Mouse (Mus musculus): ENCODE measurements around the gene Arfgap3. TPM values are rescaled to one million over a fixed set of nuclear protein-coding genes. Genes with fewer than 3 reads are reported as not detected.

Gene Arfgap3
- polyA plus RNA-seq, 1 experiment = 139 TPM

GRCm38 (mm10) chr15:83344956-83345355 is 5.1 kb downstream of the Arfgap3 start:
- no peak overlapping the region for H3K27ac ChIP-seq (ENCODE audit: control insufficient read depth, insufficient read depth, low read depth, low read length)

GRCm38 (mm10) chr15:83344157-83344556 is 5.9 kb downstream of the Arfgap3 start:
- no peak for TF ChIP-seq CTCF (IDR thresholded peaks at IDR 0.05; ENCODE audit: control insufficient read depth, insufficient read depth, insufficient replicate concordance, low read depth, low read length)
- no peak for TF ChIP-seq POLR2A (IDR thresholded peaks at IDR 0.05; ENCODE audit: control insufficient read depth, low read depth, low read length)
- Histone ChIP-seq H3K4me3 (ENCODE audit: control insufficient read depth, low read depth, low read length) (no peak overlapping the region), H3K4me1 (ENCODE audit: control insufficient read depth, insufficient read depth, low read length) (peaks cover 4% of the 10 kb centered on the region), H3K27me3 (ENCODE audit: control insufficient read depth, insufficient read depth, low read length) (no peaks in the 10 kb centered on the region), H3K27ac (ENCODE audit: control insufficient read depth, insufficient read depth, low read depth, low read length) (no peak overlapping the region), H3K36me3 (ENCODE audit: control insufficient read depth, insufficient read depth, low read length) (peaks cover 2% of the 10 kb centered on the region)

More at GRCm38 (mm10) chr15:83344956-83345355, 5.1 kb downstream of the Arfgap3 start:
- TF ChIP-seq CTCF (IDR thresholded peaks at IDR 0.05; ENCODE audit: control insufficient read depth, insufficient read depth, insufficient replicate concordance, low read depth, low read length) (no peak), POLR2A (IDR thresholded peaks at IDR 0.05; ENCODE audit: control insufficient read depth, low read depth, low read length) (no peak)
- H3K27me3 ChIP-seq (ENCODE audit: control insufficient read depth, insufficient read depth, low read length) = no peaks in the 10 kb centered on the region
- peaks cover 8% of the 10 kb centered on the region for H3K4me1 ChIP-seq (ENCODE audit: control insufficient read depth, insufficient read depth, low read length)
- H3K36me3 ChIP-seq (ENCODE audit: control insufficient read depth, insufficient read depth, low read length) = peaks cover 2% of the 10 kb centered on the region
- H3K4me3 ChIP-seq (ENCODE audit: control insufficient read depth, low read depth, low read length) = no peak overlapping the region

- H3K27me3 ChIP-seq (ENCODE audit: control insufficient read depth, insufficient read depth, low read length) = no peaks in the 10 kb centered on the region
- H3K27ac ChIP-seq (ENCODE audit: control insufficient read depth, insufficient read depth, low read depth, low read length) = no peak overlapping the region
- H3K4me1 ChIP-seq (ENCODE audit: control insufficient read depth, insufficient read depth, low read length) = no peaks in the 10 kb centered on the region
- H3K36me3 ChIP-seq (ENCODE audit: control insufficient read depth, insufficient read depth, low read length) = no peaks in the 10 kb centered on the region; the same call in none of the 2 replicates
- TF ChIP-seq POLR2A (IDR thresholded peaks at IDR 0.05; ENCODE audit: control insufficient read depth, low read depth, low read length) (no peak), CTCF (IDR thresholded peaks at IDR 0.05; ENCODE audit: control insufficient read depth, insufficient read depth, insufficient replicate concordance, low read depth, low read length) (no peak)
- H3K4me3 ChIP-seq (ENCODE audit: control insufficient read depth, low read depth, low read length) = no peak overlapping the region
These were observed 11.1 kb downstream of the Arfgap3 start for GRCm38 (mm10) chr15:83338908-83339307.

DNA sequence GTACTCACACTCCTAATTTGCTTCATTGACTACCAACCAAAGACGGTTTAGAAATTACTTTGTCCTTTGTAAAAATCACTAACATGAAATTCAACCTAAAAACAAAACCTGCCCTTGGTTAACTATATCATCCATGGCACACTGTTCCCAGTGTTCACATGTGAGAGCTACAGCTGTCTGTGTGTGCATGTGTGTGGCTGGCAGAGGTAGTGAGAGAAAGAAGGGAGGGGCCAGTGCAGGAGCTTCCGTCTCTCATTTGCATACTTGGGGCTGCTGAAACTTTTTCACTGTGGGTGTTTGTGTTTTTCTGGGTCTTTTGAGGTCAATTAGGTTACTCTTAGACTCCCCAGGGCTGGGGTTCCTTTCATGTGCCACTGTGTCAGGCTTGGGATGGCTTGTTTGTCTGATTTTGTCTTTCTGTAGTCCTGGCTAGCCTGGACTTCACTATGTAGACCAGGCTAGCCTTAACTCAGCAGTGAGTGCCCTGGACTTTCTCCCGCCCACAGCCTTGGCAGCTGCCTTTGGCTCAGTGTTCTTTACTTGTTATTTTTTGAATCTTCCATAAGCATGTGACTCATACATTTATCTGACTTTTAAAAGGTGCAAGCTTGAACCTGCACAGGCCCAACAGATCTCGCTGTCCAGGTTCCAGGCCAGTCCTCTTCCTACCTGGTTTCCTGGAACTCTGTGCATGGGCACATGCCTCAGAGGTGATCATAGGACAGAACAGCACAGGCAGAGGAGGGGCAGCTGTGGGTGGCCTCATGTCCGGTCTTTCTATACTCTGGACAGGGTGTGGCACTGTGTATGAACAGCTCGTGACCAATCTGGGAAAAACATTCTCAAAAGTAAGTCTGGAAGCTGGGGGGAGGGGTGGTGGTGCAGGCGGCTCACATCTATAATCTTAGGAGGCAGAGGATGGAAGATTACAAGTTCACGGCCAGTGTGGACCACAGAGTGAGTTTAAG is 11.9 kb downstream of the Arfgap3 start:
- no peaks in the 10 kb centered on the region; the same call in none of the 2 replicates for H3K36me3 ChIP-seq (ENCODE audit: control insufficient read depth, insufficient read depth, low read length)
- H3K4me3 ChIP-seq (ENCODE audit: control insufficient read depth, low read depth, low read length) = no peak overlapping the region
- no peaks in the 10 kb centered on the region for H3K4me1 ChIP-seq (ENCODE audit: control insufficient read depth, insufficient read depth, low read length)
- H3K27me3 ChIP-seq (ENCODE audit: control insufficient read depth, insufficient read depth, low read length) = no peaks in the 10 kb centered on the region
- H3K27ac ChIP-seq (ENCODE audit: control insufficient read depth, insufficient read depth, low read depth, low read length) = no peak overlapping the region
- no peak for TF ChIP-seq POLR2A (IDR thresholded peaks at IDR 0.05; ENCODE audit: control insufficient read depth, low read depth, low read length)
- TF ChIP-seq CTCF (IDR thresholded peaks at IDR 0.05; ENCODE audit: control insufficient read depth, insufficient read depth, insufficient replicate concordance, low read depth, low read length) = no peak

- Histone ChIP-seq H3K4me3 (ENCODE audit: control insufficient read depth, low read depth, low read length) (no peak overlapping the region), H3K27ac (ENCODE audit: control insufficient read depth, insufficient read depth, low read depth, low read length) (no peak overlapping the region), H3K4me1 (ENCODE audit: control insufficient read depth, insufficient read depth, low read length) (no peaks in the 10 kb centered on the region), H3K27me3 (ENCODE audit: control insufficient read depth, insufficient read depth, low read length) (no peaks in the 10 kb centered on the region), H3K36me3 (ENCODE audit: control insufficient read depth, insufficient read depth, low read length) (peaks cover 2% of the 10 kb centered on the region)
- TF ChIP-seq CTCF (IDR thresholded peaks at IDR 0.05; ENCODE audit: control insufficient read depth, insufficient read depth, insufficient replicate concordance, low read depth, low read length) = no peak
- no peak for TF ChIP-seq POLR2A (IDR thresholded peaks at IDR 0.05; ENCODE audit: control insufficient read depth, low read depth, low read length)
These were observed 17.7 kb downstream of the Arfgap3 start for GRCm38 (mm10) chr15:83332373-83332772.

DNA sequence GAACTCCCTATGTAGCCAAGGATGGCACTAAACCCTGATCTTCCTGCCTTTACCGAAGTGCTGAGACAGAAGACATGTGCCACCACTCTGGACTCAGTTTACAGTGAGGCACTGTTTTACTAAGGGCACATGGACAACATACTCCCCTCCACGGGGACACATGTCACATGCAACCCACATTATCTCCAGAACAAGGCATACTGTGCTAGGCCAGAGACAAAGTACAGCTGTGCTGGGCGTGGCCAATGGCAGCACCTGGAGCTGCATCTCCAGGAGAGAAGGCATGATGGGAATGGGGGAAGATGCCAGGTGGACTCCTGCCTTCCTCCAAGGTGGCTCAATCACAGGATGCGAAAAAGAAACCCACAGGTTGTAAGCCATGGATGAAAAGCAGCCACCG is 21.1 kb downstream of the Arfgap3 start:
- TF ChIP-seq POLR2A (IDR thresholded peaks at IDR 0.05; ENCODE audit: control insufficient read depth, low read depth, low read length) = no peak
- no peak for TF ChIP-seq CTCF (IDR thresholded peaks at IDR 0.05; ENCODE audit: control insufficient read depth, insufficient read depth, insufficient replicate concordance, low read depth, low read length)
- H3K27me3 ChIP-seq (ENCODE audit: control insufficient read depth, insufficient read depth, low read length) = no peaks in the 10 kb centered on the region
- H3K4me1 ChIP-seq (ENCODE audit: control insufficient read depth, insufficient read depth, low read length) = no peaks in the 10 kb centered on the region
- peaks cover 2% of the 10 kb centered on the region; the same call in 1 of the 2 replicates for H3K36me3 ChIP-seq (ENCODE audit: control insufficient read depth, insufficient read depth, low read length)
- no peak overlapping the region for H3K27ac ChIP-seq (ENCODE audit: control insufficient read depth, insufficient read depth, low read depth, low read length)
- H3K4me3 ChIP-seq (ENCODE audit: control insufficient read depth, low read depth, low read length) = no peak overlapping the region

DNA sequence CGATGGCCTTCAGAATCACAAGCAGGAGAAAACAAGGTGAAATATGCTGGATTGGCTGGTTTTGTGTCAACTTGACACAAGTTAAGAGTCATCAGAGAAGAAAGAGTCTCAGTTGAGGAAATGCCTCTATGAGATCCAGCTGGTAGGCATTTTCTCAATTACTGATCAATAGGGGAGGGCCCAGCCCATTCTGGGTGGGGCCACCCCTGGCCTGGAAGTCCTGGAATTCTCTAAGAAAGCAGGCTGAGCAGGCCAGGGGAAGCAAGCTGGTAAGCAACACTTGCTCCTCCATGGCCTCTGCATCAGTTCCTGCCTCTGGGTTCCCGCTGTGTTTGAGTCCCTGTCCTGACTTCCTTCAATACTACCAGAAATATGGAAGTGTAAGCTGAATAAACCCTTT is 27.0 kb downstream of the Arfgap3 start:
- no peaks in the 10 kb centered on the region; the same call in 1 of the 2 replicates for H3K36me3 ChIP-seq (ENCODE audit: control insufficient read depth, insufficient read depth, low read length)
- TF ChIP-seq POLR2A (IDR thresholded peaks at IDR 0.05; ENCODE audit: control insufficient read depth, low read depth, low read length) = no peak
- no peak for TF ChIP-seq CTCF (IDR thresholded peaks at IDR 0.05; ENCODE audit: control insufficient read depth, insufficient read depth, insufficient replicate concordance, low read depth, low read length)
- no peaks in the 10 kb centered on the region for H3K27me3 ChIP-seq (ENCODE audit: control insufficient read depth, insufficient read depth, low read length)
- H3K4me3 ChIP-seq (ENCODE audit: control insufficient read depth, low read depth, low read length) = no peak overlapping the region
- H3K4me1 ChIP-seq (ENCODE audit: control insufficient read depth, insufficient read depth, low read length) = no peaks in the 10 kb centered on the region
- H3K27ac ChIP-seq (ENCODE audit: control insufficient read depth, insufficient read depth, low read depth, low read length) = no peak overlapping the region
